Mouse (Mus musculus) CD8-positive naive resting alpha-beta T cell, adult 2 months (primary cell): ENCODE measurements around the gene Phldb1.

Experiments
- DNase-seq, 2 experiments: peaks; one replicate each; pipeline ENCODE4 v3.0.0; 2022; ENCODE audit warnings: low read depth in 2 of 2, low spot score in 2 of 2

The Phldb1 gene

DNA sequence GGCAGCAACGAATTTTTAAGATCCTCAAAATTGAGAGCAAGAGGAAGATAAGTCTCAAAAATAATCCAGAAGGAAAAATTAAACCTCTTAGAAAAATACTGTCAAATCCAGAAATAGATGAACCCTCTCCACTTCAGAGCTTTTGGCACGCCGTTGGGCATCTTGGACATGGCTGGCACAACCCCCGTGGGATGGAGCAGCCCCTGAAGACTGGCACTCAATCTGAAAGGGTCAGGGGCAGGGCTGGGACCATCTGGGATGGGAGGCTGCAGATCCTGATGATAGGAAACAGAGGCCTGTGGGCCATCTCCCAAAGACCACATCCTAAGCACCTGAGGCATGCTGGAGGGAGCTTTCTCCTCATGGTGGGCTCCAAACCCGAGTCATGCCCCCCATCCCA, 24.8 kb downstream of the Phldb1 start:
- DNase-seq = no peak

GRCm38 (mm10) chr9:44709600-44709999, 25.4 kb downstream of the Phldb1 start:
- peak in 1 of 2 experiments; percentile 30 for DNase-seq

GRCm38 (mm10) chr9:44708925-44709324, 26.1 kb downstream of the Phldb1 start:
- no peak for DNase-seq

- DNase-seq = peak in 1 of 2 experiments; percentile 32
These were observed 26.6 kb downstream of the Phldb1 start for GRCm38 (mm10) chr9:44708429-44708765.

DNA sequence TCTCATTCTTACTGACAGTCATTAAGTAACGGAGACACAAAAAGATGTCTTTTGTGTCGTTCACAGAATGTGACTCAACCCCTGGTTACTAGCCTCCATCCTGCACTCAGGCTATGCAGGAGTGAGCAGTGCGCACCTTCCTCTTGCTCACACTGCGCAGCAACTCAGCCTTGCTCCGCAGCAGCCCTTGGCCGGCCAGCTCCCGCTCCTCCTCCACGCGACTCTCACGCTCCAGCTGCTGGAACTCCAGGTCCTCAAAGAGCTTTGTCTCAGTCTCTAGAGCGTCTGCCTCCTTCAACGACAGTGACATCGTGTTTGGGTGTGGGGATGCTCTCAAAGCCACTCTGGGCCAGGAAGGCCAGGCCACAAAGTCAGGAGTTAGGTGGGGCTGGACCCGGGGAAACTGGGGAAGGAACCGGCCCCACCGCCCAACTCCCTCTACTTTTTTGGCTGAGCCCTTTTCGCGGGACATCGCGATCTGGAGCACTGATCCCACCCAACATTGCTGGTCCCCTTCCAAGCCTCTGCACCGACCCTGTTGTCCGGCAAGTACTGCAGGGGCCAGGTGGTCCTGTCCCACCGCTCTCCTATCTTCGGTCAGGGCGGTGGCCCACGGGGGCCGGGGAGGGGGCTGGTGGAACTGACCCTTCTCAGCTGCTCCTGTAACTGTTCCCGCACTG, 27.1 kb downstream of the Phldb1 start:
- no peak for DNase-seq

DNA sequence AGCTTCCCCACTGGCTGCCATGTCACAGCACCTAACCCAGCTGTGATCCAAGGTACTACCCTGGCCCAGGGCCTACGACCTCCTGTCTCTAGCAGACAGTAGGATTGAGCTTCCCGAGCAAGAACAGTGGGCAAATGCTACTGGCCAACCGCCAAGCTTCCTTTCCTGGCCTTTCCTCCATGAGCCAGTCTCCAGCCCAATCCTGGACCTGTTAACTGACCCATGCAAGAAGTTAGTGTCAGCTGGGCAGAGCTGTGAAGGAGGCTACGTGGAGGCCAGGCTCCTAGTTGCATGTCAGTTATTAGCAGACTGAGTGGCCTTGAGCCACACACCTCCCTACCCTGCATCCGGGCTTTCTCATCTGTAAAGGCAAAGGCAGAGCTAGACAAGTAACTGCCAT, 35.3 kb downstream of the Phldb1 start:
- no peak for DNase-seq

DNA sequence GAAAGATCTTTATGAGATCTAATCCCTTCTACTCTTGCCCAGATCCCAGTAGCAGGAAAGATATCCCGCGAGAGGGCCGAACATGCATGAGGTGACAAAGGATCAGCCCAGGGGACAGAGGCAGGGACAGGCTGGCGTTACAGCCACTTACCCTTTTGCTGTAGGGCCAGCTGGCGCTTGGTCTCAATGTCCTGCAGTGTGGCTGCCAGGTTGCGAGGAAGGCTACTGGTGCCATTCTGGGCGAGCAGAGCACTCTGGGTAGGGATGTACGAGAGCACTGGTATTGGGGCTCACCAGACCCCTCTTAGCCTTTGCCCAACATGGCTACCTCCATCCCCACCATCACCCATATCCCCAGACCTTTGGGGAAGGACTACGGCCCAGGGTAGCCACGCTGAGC, 35.8 kb downstream of the Phldb1 start:
- DNase-seq = no peak

DNA sequence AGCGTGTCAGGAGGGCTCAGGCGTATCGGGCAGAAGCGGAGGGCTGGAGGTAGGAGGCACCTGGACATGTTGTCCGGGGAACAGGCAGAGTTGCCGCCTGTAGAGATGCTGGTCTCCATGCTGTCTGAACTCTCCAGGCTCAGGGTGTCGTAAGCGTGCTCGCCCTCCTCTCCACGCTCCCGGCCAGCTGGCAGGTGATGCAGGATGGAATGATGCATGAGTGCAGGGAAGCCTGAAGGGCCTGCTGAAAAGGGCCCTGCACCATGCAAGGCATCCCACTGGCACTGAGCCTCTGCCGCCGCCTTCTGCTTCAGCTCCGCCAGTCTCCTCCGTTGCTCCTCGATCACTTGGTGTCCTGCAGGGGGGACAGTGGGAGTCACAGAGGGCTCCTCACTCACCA, 37.1 kb downstream of the Phldb1 start:
- DNase-seq = no peak

GRCm38 (mm10) chr9:44693071-44693470, 41.9 kb downstream of the Phldb1 start:
- no peak for DNase-seq

DNA sequence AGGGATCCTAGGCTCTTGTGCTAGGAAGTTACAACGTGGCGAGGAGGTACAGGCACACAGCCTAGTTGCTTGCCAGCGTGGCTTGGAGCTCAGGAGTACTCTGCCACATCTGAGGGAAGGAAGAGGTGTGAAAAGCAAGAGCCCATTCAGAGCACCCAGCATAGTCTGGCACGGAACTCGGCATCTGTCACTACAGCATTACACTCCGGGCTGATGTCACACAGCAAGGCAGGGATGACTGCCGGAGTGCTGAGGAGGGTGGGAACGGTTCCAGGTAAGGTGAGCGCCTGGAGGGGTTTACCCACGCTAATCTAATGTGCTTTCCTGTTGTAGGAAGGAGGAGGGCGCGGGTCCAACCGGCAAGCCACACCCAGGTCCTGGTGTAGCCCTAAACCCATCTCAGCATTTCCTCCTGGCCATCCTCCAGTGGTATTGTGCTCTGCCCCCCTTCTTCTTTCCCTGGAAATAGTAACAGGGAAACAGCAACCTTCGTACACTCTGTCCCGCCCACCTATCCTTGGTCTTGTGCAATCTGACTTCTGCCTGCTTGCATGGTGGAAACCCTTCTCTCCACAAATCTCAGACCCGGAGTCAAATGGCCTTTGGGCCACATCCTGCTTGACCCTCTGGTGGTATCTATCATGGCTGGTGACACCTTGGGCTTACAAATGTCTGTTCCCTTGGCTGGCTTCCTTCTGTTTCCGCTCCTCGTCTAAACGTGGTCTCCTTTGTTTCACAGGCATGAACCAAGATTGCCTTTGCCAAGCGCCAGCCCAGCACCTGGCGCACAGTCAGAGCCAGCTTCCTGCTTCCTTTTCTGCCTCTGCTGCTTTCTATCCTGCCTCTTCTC, 43.1 kb downstream of the Phldb1 start:
- DNase-seq = peak in 1 of 2 experiments; percentile 16

DNA sequence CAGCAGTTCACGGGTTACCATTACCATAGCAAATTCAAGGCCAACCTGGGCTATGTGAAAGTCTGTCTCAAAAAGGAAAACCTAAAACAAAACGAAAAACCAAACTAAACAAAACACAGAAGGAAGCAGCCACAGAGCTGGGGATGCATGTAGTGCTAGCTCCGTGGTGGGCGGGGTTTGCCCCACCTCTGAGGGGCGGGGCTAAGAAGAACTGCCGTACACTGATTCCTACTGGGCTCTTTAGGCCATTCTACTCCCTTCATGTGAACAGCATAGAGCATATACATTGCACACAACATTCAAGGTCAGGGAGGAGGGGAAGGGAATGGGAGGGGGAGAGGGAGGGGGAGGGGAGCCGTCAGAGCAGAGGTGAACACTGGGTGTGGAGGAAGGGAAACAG, 44.4 kb downstream of the Phldb1 start:
- peak; percentile 31 to 61 for DNase-seq

GRCm38 (mm10) chr9:44688013-44688412, 47.0 kb downstream of the Phldb1 start:
- DNase-seq = no peak

- DNase-seq = no peak
These were observed 48.4 kb downstream of the Phldb1 start for GRCm38 (mm10) chr9:44686638-44687037.

- peak; percentile 72 to 75 for DNase-seq
These were observed 49.4 kb downstream of the Phldb1 start for GRCm38 (mm10) chr9:44685346-44686330.

- DNase-seq = no peak
These were observed 52.0 kb downstream of the Phldb1 start for GRCm38 (mm10) chr9:44683046-44683445.

- DNase-seq = no peak
These were observed 55.4 kb downstream of the Phldb1 start for GRCm38 (mm10) chr9:44679565-44679964.

DNA sequence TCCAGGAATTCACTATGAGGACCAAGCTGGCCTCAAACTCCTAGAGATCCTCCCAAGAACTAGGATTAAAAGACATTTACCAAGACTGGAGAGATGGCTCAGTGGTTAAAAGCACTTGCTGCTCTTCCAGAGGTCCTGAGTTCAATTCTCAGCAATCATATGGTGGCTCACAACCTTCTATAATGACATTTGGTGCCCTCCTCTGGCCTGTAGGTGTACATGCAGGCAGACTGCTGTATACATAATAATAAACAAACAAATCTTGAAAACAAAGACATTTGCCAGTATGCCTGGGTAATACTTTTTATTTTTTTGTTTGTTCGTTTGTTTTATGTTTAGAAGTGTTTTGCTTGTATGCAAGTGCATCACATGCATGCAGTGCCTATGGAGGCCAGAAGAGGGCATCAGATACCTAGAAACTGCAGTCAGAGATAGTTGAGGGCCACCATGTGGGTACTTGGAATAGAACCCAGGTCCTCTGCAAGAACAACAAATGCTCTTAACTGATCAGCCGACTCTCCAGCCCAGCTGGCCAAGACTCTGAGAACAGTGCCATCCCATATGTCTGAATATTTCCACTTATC, 56.6 kb downstream of the Phldb1 start:
- peak in 1 of 2 experiments; percentile 7 for DNase-seq

DNA sequence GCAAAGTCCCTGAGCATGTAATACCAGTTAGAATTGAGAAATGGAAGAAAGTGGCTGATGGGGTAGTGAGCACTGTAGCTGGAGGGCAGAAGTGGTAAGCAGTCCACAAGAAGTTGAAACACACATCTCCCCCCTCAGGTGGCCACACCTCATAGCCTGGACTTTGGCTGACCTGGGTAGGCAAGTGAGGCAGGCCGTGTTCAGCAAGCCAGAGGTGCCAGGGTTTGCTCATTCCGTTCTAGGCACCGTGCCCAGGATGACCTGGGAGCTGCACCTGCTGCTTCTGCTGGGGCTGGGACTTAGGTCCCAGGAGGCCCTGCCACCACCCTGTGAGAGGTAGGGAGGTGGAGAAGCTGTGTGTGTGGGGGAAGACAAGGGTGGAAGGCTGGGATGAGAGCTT, 62.0 kb downstream of the Phldb1 start, which contains the start of gene Treh:
Gene Treh, plus strand, starts transcription at position 229 of the 400 bp plus-strand sequence.
- DNase-seq = no peak

- DNase-seq = no peak
These were observed 62.6 kb downstream of the Phldb1 start for GRCm38 (mm10) chr9:44672291-44672865.

GRCm38 (mm10) chr9:44671416-44671815, 63.6 kb downstream of the Phldb1 start:
- no peak for DNase-seq

GRCm38 (mm10) chr9:44663706-44664105, 71.3 kb downstream of the Phldb1 start:
- DNase-seq = no peak
